Mouse (Mus musculus): ENCODE results near the gene Vav3.
"Not testable (repeated sequence)": the region's sequence is repeated elsewhere in the genome, so short reads cannot be mapped to it uniquely, and the experiment has no call there.

Gene Vav3

DNA sequence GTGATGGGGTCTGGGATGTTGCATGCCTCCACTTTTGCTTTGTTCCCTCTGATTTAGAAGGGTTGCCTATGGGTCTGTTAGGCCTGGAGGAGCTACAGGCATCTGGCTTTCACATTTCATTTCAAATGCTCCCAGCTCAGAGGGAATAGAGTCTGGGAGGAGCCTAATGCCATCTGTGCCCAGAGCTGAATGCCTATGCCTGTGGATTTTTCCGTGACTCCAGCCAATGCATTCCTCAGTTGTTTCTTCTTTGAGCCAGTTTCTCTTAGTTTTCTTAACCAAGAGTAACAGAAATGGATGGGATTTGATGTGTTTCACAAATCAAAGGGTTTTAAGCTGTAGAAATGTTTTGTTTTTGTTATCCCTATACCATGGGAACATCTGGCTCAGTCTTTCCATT is 90.8 kb downstream of the Vav3 start:
- DNase-seq (ENCODE audit: extremely low read depth, low read depth, low spot score): no peak

DNA sequence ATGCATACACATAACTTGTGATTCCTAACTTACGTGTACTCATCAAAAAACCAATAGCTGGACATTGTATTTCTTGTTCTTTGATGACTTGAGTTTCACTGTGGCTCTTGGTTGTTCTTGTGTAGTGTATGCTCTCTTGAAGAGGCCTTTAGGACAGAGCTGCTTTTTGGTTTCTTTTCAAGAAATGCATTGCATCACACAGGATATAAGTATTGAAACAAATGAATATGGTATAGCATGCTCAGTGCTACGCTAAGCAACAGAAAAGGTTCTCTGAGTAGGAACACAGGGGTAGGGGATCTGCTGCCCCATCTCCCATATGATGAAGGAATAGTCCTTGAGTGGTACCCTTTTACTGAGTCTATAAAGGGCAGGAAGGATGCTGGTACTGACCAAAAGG is 98.1 kb downstream of the Vav3 start:
- DNase-seq (ENCODE audit: extremely low read depth, low read depth, low spot score): no peak

DNA sequence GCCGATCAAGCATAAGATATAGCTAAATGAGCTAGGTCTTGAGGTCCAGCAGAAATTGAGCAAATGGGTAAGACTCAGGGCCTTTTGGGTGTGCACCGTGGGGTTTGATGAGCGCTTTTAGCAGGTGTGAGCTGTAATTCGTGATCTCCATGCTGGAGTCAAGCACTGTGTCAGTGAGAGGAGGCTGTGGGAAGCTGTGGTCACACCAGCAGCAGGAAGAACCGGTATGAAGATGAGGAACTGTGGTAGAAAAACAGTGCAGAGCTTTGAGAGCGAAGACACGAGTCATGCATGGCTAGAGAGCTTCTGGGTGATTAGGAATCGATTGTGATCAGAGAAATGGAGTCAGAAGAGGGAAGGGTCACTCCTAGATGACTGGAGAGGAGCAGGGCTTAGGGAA is 98.8 kb downstream of the Vav3 start:
- no peak for DNase-seq (ENCODE audit: extremely low read depth, low read depth, low spot score)

DNA sequence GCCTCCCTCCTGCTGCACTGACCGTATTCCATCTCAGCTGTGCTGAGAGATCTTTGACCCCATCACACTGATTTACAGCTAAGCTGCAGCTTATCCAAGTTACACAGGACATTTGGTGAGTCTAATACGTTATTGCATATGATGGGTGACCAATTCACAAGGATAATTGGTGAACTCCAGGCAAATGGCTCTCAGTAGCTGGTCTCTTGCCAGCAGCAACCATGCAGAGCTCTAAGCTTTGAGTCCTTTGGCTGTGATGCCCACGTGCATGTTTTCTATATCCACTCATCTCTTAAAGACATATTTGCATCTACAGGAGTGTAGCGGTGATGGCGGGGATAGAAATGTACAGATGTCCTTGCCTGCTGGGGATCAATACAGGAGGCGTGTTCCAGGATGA is 99.5 kb downstream of the Vav3 start:
- no peak for DNase-seq (ENCODE audit: extremely low read depth, low read depth, low spot score)

DNA sequence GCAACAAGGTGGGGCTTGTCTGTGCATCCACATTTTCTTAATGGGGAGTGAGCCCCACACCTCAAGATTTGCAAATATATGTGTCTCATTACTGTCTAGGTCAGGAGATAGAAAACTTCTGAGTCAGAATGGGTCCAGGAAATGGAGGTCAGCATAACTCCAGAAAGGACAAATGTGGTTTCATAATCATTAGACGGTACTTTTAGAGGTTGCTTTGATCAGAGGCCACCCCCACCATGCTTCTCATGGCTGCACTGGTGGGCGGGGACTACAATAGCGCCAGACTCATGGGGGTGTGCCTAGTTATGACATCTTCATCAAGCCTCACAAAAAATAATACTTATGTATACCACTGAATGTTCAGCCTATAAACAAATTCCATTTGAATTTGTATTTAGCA is 103.6 kb downstream of the Vav3 start:
- DNase-seq (ENCODE audit: extremely low read depth, low read depth, low spot score): no peak

DNA sequence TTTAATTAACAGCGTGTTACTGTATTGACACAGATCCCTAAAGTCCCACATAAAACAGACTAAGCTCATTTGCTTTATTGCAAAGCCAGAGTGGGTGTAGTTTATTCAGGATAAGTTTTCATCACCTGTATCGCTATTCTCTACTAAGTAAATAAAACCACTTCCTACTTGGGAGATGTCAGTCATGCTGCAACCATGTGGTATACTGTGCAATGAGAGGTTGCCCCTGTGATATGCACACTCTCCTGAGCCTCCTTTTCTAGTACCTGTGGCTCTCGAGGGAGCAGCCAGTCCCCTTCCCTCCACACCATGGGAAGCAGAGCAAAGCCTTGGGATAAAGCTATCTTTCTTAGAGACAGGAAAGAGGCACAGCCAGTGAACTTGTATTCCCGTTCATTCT is 106.5 kb downstream of the Vav3 start:
- DNase-seq (ENCODE audit: extremely low read depth, low read depth, low spot score): no peak

DNA sequence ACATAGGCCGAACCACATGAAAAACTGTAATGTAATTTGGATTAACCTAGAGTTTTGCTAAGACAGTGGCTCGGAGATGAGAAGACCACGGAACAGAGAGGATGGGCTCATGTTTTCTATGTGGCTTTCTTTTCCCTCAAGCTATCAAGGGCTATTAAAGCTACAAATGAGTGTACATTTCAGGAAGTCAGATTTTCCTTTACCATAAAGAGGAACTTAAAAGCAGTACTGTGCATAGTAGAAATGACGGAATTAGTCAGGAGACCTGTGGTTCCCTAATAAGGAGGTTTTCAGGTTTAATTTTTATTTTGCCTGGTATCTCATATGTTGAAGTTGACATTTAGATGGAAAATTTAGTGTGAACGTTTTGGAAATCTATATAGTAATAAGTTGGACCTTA is 107.8 kb downstream of the Vav3 start:
- not testable (repeated sequence) for DNase-seq (ENCODE audit: extremely low read depth, low read depth, low spot score)

DNA sequence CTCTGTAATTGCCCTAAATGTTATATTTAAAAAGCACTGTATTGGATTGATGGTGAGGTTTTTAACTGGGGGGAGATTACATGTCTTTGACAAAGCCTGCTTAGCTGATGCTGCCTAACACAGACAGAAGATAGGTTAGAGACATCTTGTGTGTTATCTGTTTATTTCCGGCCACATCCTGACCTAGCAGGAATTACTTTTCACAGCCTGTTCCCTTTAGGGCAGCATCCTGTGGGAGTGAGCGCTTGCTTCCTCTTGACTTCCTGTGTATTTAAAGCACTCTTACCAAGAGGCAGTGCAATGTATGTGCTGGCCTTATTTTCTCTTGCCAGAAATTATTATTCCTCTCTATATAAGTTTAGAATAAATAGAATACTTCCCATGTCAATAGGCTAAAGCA is 111.5 kb downstream of the Vav3 start:
- DNase-seq (ENCODE audit: extremely low read depth, low read depth, low spot score): no peak

DNA sequence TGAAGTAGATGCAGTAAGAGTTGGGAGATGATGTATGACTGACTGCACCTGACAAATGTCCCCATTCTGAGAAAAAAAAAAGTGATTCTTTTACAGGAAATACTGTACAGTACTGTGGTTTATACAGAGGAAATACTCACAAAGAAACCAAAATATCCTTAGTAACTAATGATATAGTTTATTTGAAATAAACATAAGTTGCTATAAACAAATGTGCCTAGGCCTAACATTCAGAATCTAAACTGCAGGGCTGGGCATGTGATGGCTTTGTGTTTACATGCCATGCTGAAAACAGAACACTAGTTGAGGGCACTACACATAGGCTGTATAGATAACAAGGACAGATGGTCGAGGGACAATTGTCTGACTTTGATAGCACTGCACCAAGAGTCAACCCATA is 114.2 kb downstream of the Vav3 start:
- DNase-seq (ENCODE audit: extremely low read depth, low read depth, low spot score): no peak

DNA sequence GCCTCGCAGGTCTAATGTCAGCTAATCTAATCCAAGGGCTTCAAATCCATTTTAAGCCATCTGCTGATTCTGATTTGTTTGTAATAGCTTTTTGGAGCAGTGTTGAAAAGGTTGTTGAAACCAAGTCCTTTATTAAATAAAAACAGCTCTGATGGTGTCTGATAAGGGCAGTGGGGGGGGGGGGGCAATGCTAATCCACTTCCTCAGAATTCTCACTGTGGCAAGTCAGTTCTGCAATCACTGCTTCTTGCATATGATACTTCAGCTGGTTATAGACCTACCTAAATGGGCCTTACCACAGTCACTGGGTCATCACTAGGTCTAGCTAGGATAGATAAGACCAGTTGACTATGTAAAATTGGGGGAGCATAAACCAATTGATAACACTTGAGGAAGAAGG is 115.9 kb downstream of the Vav3 start:
- DNase-seq (ENCODE audit: extremely low read depth, low read depth, low spot score): no peak

DNA sequence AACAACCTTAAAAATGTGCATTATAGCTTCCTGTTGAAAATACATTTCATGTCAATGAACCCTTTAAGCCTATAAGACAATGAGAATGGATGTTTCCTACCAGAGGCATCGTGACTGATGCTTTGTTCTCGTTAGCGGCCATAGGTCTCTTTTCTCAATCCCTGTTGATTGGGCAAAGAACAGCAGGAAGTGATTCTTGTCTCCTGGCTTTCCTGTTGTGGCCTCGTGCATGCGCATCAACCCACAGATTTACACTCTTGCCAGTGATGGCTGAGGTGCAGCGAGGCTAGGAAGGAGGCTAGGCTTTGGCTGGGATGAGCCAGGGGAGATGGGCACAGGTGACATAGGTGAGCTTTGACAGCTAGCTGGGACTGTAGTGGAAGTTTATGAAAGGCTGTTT is 123.2 kb downstream of the Vav3 start:
- DNase-seq (ENCODE audit: extremely low read depth, low read depth, low spot score): no peak

DNA sequence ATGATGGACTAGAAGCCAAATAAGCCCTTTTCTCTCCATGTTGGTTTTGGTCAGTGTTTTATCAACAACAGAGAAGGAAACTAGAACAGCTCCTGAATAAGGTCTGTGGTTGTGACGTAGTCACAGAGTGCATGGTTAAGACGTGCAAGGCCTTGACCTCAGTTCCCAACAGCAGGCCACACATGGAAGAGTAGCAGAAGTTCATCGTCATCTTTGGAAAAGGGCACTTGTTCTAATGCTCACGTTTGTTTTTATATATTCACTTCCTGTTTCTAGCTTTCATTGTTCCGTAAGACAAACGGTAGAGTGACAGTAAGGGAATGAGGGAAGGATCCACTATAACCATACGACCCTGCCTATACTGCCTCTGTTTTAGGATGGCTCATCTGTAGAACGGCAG is 124.1 kb downstream of the Vav3 start:
- no peak for DNase-seq (ENCODE audit: extremely low read depth, low read depth, low spot score)

DNA sequence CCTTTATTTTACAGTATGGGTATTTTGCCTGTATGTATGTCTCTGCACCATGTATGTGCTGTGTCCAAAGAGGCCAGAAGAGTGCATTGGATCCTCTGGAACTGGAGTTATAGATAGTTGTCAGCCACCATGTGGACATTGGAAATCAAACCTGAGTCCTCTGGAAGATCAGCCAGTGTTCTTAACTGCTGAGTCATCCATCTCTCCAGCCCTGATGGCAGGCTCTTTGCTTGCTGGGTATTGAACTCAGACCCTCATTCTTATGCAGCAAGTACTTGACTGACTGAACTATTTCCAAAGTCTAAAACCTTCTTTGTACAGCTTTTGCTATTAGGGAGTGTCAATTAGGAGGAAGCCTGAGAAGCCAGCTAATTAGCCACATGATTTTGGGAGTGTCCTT is 126.1 kb downstream of the Vav3 start:
- no peak for DNase-seq (ENCODE audit: extremely low read depth, low read depth, low spot score)

DNA sequence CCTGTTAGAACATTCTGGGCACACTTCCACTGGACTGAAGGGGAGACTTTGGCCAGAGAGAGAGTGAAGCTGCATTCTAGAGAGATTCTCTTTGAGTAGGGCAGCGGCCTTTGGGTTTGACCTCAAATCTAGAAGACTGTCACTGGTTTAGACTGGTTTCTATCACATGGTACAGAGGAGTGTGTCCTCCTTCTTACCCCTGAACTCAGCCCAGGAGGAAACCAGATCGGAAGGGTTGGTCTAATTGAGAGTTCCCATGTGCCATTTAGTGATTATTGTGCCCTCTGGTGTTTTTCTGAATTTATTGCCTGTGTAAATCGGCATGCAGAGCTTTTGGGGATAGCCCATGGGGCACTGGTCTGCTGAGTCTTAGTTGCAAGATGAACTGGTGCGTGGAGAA is 126.8 kb downstream of the Vav3 start:
- no peak for DNase-seq (ENCODE audit: extremely low read depth, low read depth, low spot score)

DNA sequence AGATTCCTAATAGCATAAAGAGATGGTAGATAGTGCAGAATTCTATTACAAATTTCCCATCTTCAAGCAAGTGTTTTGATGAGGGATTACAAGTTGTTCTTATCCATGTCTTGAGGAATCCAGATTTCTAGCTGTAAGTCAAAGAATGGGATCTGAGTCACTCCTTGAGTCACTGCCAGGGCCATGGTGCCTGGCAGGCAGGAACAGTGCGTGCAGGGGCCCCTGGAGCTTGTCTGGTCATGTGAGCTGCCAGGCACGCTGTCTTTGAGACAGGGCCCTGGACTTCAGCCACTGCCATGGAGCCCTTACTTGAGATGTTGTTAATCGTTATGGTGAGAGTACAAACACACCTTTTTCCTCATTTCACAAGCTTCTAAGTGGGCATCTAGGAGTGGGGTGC is 129.0 kb downstream of the Vav3 start:
- peak; percentile 40 for DNase-seq (ENCODE audit: extremely low read depth, low read depth, low spot score)

DNA sequence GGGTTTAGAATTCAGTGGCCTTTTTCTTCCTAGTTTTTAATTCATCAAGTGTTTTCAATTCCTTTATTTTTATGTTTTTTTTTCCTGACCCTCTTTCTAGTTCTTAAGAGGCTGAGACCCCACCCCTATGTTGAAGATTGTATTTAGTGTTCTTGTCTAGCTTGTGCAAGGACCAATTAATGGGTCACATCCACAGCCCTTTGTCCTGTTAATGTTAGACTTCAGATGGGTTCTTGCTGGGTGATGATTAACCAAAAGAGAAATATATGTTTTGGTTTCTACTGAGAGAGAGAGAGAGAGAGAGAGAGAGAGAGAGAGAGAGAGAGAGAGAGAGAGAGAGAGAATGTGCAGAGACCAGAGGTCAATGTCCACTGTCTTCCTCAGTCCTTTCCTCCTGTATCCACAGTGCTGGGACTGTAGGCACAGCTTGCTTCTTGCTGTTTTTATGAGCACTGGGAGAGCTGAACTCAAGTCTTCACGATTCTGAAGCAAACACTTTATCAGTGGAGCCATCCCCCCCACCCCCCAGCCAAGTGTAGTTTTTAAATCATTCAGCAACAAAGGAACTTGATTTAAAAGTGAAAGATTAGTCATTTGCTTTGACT is 130.3 kb downstream of the Vav3 start:
- DNase-seq (ENCODE audit: extremely low read depth, low read depth, low spot score): no peak

DNA sequence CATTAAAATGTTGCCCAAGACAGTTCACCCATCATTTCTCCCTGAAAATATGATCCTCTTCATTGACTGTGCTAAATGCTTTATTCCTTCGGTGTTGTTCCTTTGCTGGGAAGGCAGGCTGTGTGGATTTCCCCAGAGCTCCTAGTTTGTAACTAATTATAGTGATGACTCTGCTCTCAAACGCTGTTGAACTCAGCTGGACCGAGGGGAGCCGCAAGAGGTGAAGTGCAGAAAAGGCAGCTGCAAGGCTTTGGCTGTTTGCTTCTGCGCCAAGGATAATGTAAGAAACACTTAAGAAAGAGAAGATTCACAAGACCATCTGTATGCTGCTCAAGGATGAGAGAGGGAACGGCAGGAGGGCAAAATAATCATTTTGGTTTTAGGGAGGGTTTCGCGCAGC is 136.1 kb downstream of the Vav3 start:
- no peak for DNase-seq (ENCODE audit: extremely low read depth, low read depth, low spot score)

DNA sequence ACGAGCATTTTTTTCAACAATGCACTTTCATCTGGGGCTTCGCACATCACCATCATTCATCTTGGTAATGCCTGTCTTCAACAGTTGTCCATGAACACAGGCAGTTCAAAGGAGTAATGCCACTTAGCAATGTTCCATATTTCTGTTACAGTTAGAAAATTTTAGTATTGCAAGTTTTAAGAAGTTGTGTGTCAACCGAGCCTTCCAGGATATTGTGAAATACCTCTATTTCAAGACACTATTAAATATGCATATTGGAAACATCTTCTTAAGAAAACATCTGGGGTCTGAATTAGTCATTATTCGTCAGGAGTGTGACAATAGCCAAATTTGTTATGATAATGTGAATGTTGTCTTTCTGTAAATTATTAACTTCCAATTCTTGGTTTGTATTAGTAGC is 137.8 kb downstream of the Vav3 start:
- DNase-seq (ENCODE audit: extremely low read depth, low read depth, low spot score): no peak

DNA sequence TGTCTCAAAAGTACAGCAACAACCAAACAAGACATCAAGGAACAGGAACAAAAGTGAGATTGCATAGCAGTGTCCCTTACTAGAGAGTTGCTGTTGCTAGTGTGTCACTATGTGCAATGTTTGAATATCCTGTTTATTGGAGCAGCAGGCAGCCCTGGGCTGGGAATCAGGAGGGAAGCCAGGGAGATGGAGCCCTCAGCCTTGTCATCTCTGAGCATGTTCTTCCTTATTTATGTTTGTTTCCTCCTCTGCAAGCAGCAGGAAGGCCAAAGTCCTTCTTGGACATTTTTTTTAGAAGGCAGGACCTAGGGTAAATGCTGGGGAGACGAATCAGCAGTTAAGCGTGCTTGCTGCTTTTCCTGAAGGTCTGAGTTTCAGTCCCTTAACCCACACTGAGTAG is 140.2 kb downstream of the Vav3 start:
- no peak for DNase-seq (ENCODE audit: extremely low read depth, low read depth, low spot score)

DNA sequence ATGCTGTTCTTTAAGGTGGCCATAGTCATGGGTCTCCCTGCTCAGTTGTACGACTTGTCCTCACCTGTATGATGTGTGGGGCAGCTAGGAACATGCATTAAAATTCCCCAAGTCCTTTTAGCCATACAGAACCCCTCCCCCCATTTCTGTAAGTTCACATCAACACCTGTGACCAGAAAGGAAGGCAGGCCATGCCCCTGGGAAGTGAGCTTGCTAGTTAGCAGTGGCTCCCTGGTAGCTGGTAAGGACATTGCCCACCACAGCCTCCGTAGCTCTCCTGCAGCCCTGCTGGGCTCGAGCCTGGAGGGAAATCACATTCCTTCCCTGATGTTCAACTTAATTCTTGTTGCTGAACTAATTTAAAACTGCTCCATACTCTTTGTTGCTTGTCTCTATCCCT is 146.3 kb downstream of the Vav3 start:
- DNase-seq (ENCODE audit: extremely low read depth, low read depth, low spot score): no peak

DNA sequence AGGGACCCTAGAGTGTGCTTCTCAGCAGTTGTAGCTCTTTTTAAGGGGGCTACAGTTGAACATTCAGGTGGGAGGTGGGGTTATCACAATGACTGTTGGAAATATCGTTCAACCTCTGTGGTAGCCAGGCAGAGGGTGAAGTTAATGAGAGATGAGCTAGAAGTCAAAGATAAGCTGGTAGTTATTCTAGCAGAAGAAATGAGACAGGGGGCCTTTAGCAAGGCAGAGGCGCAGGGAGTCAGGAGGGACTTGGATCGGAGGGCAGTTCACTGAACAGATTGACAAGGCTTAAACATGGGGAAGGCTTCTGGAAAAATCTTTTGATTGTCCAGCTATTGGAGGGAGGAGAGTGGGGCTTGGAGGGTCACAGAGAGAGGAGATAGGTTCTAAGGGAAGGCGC is 147.4 kb downstream of the Vav3 start:
- no peak for DNase-seq (ENCODE audit: extremely low read depth, low read depth, low spot score)

DNA sequence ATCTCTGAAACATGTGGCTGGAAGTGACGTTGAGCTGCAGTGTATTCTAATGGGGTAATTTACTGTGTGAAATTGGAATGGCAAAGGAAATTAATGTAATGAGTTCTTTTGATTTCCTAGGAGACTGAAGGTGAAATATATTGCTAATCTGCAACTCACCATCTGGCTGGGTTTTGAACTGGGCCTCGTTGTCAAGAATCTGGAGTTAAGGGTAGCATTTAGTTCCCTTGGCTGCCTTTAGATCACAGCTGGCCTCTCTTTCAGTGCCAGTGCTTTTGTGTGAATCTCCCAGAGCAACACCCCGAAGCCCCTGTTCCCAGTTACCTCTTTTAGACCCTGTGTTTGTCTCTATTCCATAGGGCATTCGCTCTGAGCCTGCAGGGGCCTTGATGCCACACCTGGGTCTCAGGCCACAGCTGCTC is 148.3 kb downstream of the Vav3 start:
- no peak for DNase-seq (ENCODE audit: extremely low read depth, low read depth, low spot score)

DNA sequence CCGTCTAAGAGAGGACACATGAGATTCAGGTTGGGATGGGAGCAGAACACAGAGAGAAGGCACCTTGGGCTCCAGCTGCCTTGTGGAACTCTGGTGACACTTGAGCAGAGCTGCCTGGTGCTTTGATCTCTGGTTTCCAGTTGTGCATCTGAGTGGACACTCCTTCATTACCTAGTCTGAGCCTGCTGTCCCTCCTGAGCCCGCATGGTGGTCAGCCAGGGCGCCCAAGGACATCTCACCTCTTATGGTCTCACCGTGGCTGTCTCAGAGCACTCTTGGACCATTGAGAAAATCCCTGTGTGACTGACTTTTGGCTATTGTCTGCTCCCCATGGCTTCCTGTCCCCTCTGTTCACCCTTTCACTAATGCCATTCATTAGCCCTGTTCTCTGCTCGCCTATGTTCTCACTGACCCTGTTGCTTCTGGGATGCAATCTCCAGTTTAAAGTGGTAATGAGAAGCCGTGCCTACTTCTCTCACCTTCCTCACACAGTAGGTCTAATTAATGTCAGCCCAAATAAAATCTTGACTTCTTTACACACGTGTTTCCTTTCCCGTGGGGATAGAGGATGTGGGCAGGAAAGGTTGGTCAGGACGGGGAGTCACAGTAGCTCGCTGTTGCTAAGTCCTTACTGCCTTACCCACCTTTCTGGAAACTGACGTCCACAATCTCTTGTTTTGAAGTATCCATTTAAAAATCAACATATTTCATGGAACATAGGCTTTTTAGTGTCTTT is 150.3 kb downstream of the Vav3 start:
- DNase-seq (ENCODE audit: extremely low read depth, low read depth, low spot score): no peak

Measured in fat pad, adult 2 months (tissue).